Mouse (Mus musculus) embryonic facial prominence, embryonic 15.5 days (tissue): ENCODE measurements at regions not wholly inside any gene's neighbourhood (a gene's known extent, or its start where the extent isn't known, plus 50 kb on each side); places are given as distances from the start of the nearest gene placed in this dataset.

Experiments used
- ATAC-seq: fragments of 200-750 bp; cut with Nextera tagmentation; 2 replicates; pipeline ENCODE4 v1.8.0; 2017; ENCODE audit warnings: low read depth, moderate TSS enrichment; ENCODE audit not compliant: insufficient number of reproducible peaks, low FRiP score, low TSS enrichment
- H3K27ac ChIP-seq: fragments of 300-500 bp; sonication (generic); replicated peaks from 2 replicates; pipeline ENCODE4 v1.5.1; 2015; ENCODE audit warnings: mild to moderate bottlenecking, inconsistent platforms
- H3K27me3 ChIP-seq: fragments of 300-500 bp; sonication (generic); 2 replicates; pipeline ENCODE4 v1.6.1; 2015; ENCODE audit warnings: inconsistent platforms
- H3K36me3 ChIP-seq: fragments of 300-500 bp; sonication (generic); 2 replicates; pipeline ENCODE4 v1.6.1; 2015; ENCODE audit warnings: mild to moderate bottlenecking, inconsistent platforms
- H3K4me1 ChIP-seq: fragments of 300-500 bp; sonication (generic); 2 replicates; pipeline ENCODE4 v1.6.1; 2015; ENCODE audit warnings: inconsistent platforms
- H3K4me2 ChIP-seq: fragments of 300-500 bp; sonication (generic); replicated peaks from 2 replicates; pipeline ENCODE4 v1.6.1; 2015; ENCODE audit warnings: mild to moderate bottlenecking, inconsistent platforms
- H3K4me3 ChIP-seq: fragments of 300-500 bp; sonication (generic); replicated peaks from 2 replicates; pipeline ENCODE4 v1.5.1; 2015; ENCODE audit warnings: mild to moderate bottlenecking, inconsistent platforms
- H3K9ac ChIP-seq: fragments of 300-500 bp; sonication (generic); 2 replicates; pipeline ENCODE4 v1.6.1; 2015; ENCODE audit warnings: inconsistent platforms
- H3K9me3 ChIP-seq: fragments of 300-500 bp; sonication (generic); replicated peaks from 2 replicates; pipeline ENCODE4 v1.6.1; 2016; ENCODE audit warnings: inconsistent platforms
- WGBS: fragments of 180-500 bp; shearing (Covaris S2); methylation state at CpG from one replicate; pipeline ENCODE4 v1.1.7; 2015; 5-methylcytosine and 5-hydroxymethylcytosine counted together

DNA sequence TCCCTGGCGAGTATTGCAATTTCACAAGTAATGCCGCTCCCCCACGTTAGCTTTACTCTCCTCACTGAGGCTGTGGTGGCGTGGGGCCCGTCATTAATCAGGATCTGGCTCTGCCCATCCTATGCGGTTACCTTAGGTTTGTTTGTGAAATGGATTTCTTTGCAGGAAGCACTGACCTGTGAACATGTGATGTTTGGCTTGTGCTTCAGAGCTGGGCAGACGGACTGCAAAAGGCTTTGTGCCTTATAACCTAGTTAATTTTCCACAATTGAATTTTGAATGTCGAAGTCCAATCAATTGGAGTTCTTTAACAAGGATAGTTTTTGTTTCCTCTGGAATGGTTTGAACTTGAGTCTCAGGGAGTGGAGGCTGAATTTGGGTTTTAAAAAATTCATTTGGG is 94.1 kb upstream of the Gjb5 start:
- no peak overlapping the region for H3K27ac ChIP-seq
- H3K9ac ChIP-seq: no peak overlapping the region
- WGBS: 54% methylated on average over 8 of the region's 8 CpGs
- H3K9me3 ChIP-seq: no peaks in the 10 kb centered on the region
- H3K4me2 ChIP-seq: no peak overlapping the region
- H3K36me3 ChIP-seq: no peaks in the 10 kb centered on the region
- no peaks in the 10 kb centered on the region for H3K27me3 ChIP-seq
- no peaks in the 10 kb centered on the region for H3K4me1 ChIP-seq
- ATAC-seq: no peak
- H3K4me3 ChIP-seq: no peak overlapping the region

DNA sequence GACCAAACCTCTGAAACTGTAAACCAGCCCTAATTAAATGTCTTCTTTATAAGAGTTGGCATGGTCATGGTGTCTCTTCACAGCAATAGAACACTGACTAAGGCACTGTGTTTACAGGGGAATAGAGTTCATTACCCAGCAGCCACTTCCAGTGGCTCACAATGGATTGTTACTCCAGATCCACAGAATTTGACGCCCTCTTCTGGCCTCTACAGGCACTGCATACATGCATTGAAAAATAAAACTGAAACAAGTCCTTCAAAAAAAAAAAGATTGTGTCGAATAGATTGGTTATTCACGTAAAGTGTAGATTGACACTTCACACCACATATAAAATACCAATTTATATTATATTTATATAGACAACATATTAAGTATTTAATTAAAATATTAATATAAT is 87.3 kb upstream of the Gjb5 start:
- Histone ChIP-seq H3K9me3 (no peaks in the 10 kb centered on the region), H3K4me1 (no peaks in the 10 kb centered on the region), H3K9ac (no peak overlapping the region), H3K4me3 (no peak overlapping the region), H3K27me3 (no peaks in the 10 kb centered on the region), H3K36me3 (no peaks in the 10 kb centered on the region), H3K27ac (no peak overlapping the region), H3K4me2 (no peak overlapping the region)
- 66% methylated on average over 3 of the region's 3 CpGs for WGBS
- no peak for ATAC-seq

DNA sequence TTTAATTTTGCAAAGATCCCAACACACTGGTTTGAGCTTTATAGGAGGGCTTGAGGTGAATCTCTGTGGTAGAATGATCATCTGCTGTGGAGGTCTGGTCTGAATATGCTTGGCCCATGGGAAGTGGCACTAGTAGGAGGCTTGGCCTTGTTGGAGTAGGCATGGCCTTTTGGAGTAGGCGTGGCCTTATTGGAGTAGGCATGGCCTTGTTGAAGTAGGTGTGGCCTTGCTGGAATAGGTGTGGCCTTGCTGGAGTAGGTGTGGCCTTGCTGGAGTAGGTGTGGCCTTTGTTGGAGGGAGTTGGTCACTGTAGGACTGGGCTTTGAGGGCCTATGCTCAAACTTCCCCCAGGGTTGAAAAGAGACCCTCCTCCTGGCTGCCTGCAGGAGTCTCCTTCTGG is 86.1 kb upstream of the Gjb5 start:
- Histone ChIP-seq H3K9me3 (no peaks in the 10 kb centered on the region), H3K4me1 (no peaks in the 10 kb centered on the region), H3K4me2 (no peak overlapping the region), H3K27ac (no peak overlapping the region), H3K27me3 (no peaks in the 10 kb centered on the region), H3K9ac (no peak overlapping the region), H3K4me3 (no peak overlapping the region), H3K36me3 (no peaks in the 10 kb centered on the region)
- ATAC-seq: no peak
- 91% methylated on average over 1 of the region's 1 CpGs for WGBS

DNA sequence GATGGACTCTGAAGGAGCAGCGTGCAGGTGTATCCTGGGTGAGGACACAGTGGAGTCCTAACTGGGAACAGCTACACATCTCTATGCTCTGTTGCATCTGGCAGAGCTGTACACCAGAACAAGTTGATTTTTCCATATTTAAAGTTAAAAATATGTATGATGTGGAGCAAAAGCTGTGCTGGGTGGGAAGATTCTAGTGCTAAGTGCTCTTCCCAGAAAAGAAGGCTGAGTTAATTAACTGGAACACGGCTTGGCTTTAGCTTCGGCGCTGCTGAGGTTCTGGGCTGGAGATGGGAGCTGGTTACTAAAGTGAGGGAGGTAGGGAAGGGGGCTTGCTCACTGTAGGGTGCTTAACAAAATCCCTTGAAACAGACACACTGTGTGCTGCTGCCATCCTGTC is 84.0 kb upstream of the Gjb5 start:
- no peaks in the 10 kb centered on the region for H3K27me3 ChIP-seq
- H3K9me3 ChIP-seq: no peaks in the 10 kb centered on the region
- H3K36me3 ChIP-seq: no peaks in the 10 kb centered on the region
- H3K27ac ChIP-seq: no peak overlapping the region
- no peak overlapping the region for H3K4me2 ChIP-seq
- no peak for ATAC-seq
- H3K4me1 ChIP-seq: no peaks in the 10 kb centered on the region
- no peak overlapping the region for H3K9ac ChIP-seq
- WGBS: 77% methylated on average over 4 of the region's 4 CpGs
- H3K4me3 ChIP-seq: no peak overlapping the region

DNA sequence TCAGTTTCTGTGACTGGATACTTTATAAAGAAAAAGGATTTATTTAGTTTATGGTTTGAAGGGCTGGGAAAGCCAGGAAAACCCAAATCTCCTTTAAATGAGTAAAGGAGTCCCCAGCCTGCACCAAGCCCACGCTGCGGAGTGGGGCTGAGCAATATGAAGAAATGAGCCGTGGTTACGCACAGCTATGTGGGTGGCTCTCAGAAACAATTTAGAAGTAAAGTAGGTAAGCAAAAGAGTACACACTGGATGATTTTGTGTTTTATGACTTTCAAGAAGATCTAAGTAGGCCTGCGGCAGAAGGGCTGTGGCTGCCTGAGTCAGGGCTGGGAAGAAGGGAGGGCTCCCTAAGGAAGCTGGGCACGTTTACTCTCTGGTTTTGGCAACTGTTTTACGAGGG is 82.6 kb upstream of the Gjb5 start:
- H3K36me3 ChIP-seq: no peaks in the 10 kb centered on the region
- no peak overlapping the region for H3K9ac ChIP-seq
- H3K9me3 ChIP-seq: no peaks in the 10 kb centered on the region
- ATAC-seq: no peak
- no peaks in the 10 kb centered on the region for H3K4me1 ChIP-seq
- no peaks in the 10 kb centered on the region for H3K27me3 ChIP-seq
- no peak overlapping the region for H3K4me2 ChIP-seq
- WGBS: 59% methylated on average over 7 of the region's 7 CpGs
- no peak overlapping the region for H3K27ac ChIP-seq
- no peak overlapping the region for H3K4me3 ChIP-seq

DNA sequence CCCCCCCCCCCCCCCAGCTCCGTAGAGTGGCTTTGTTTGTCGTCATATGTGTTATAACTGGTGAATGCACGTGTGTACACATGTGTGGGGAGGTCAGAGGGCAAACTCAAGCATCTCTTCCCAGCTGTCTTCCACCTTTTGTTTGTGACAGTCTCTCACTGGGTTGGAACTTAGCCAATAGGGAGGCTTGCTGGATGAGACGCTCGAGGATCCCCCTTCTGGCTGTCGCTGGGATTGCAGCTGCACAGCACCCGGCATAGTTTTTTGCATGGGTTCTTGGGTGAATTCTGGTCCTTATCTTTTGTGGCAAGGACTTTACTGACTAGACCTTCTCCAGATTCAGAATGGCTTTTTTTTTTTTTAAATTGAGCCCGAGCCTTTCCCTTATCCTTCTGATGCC is 77.1 kb upstream of the Gjb5 start:
- H3K27ac ChIP-seq: no peak overlapping the region
- WGBS: 24% methylated on average over 8 of the region's 8 CpGs
- H3K9ac ChIP-seq: no peak overlapping the region
- peaks cover 4% of the 10 kb centered on the region; the same call in 1 of the 2 replicates for H3K27me3 ChIP-seq
- no peak overlapping the region for H3K4me3 ChIP-seq
- no peaks in the 10 kb centered on the region for H3K9me3 ChIP-seq
- peaks cover 4% of the 10 kb centered on the region; the same call in 1 of the 2 replicates for H3K4me1 ChIP-seq
- H3K4me2 ChIP-seq: no peak overlapping the region
- no peak for ATAC-seq
- H3K36me3 ChIP-seq: no peaks in the 10 kb centered on the region

DNA sequence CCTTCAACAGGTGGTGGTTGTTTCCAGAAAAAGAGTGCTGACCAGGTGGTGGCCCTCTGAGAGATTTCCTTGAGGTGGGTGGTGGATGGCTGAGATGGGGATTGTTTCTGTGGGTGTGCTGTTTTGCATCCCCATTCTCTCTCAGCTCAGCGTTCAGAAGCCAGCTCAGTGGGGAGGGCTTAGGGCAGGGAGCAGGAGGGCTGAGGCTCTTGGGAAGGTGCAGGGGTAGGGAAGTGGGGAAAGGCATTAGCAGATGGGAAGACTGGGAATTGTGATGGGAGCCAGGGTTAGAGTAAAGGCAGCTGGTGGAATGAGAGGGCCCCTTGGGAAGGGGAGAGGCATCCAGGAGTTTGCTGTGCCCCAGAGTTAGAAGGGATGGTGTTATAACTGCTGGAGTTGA is 72.3 kb upstream of the Gjb5 start:
- no peaks in the 10 kb centered on the region for H3K9me3 ChIP-seq
- no peak overlapping the region for H3K4me3 ChIP-seq
- ATAC-seq: no peak; the same call in 1 of the 2 replicates
- WGBS: 4% methylated on average over 1 of the region's 1 CpGs
- peaks cover 4% of the 10 kb centered on the region; the same call in 1 of the 2 replicates for H3K4me1 ChIP-seq
- no peak overlapping the region for H3K4me2 ChIP-seq
- H3K27ac ChIP-seq: no peak overlapping the region
- H3K27me3 ChIP-seq: peaks cover 4% of the 10 kb centered on the region; the same call in 1 of the 2 replicates
- H3K9ac ChIP-seq: no peak overlapping the region
- no peaks in the 10 kb centered on the region for H3K36me3 ChIP-seq

DNA sequence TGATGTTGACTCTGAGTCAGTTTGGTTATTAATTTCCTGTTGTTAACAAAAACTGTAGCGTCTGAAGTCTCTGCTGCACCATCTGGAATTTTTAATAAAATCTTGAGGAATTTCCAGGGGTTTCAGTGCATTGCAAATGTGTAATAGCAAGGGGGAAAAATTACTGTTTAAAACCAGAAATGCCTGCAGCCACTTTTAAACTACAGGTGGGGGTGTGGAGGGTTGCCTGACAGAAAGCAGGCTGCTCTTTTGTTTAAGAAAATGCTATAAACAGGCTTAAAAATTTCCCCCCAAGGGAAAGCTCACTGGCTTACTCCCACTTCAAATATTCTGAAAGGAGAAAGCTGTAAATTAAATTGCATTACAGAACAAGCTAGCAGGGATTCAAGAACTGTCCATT is 71.8 kb upstream of the Gjb5 start:
- H3K9me3 ChIP-seq: no peaks in the 10 kb centered on the region
- 28% methylated on average over 1 of the region's 1 CpGs for WGBS
- H3K27ac ChIP-seq: no peak overlapping the region
- H3K9ac ChIP-seq: no peak overlapping the region
- no peak for ATAC-seq
- H3K27me3 ChIP-seq: peaks cover 4% of the 10 kb centered on the region; the same call in 1 of the 2 replicates
- H3K4me2 ChIP-seq: no peak overlapping the region
- peaks cover 4% of the 10 kb centered on the region; the same call in 1 of the 2 replicates for H3K4me1 ChIP-seq
- no peaks in the 10 kb centered on the region for H3K36me3 ChIP-seq
- H3K4me3 ChIP-seq: no peak overlapping the region

DNA sequence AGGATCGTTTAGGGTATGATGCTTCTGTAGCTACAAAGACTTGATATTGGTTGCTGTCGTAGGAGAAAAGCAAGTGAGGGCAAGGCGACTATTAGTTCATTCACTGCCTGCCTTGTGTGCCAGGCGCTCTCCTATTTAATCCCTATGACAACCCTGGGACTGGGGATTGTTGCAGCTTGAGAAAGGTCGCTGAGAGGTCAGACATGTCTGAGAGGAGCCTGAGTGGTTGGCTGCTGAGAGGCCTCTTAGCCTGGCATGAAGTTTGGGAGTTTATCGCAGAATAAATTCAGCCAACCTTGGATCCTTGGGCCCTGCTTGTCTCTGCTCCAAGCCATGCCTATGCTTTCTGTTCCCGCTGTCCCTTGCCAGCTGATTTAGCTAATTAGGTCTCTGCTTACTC is 65.9 kb upstream of the Gjb5 start:
- no peaks in the 10 kb centered on the region for H3K36me3 ChIP-seq
- H3K4me2 ChIP-seq: no peak overlapping the region
- no peaks in the 10 kb centered on the region for H3K27me3 ChIP-seq
- H3K4me3 ChIP-seq: no peak overlapping the region
- H3K9ac ChIP-seq: no peak overlapping the region
- no peak for ATAC-seq
- no peak overlapping the region for H3K27ac ChIP-seq
- WGBS: 70% methylated on average over 7 of the region's 7 CpGs
- no peaks in the 10 kb centered on the region for H3K9me3 ChIP-seq
- H3K4me1 ChIP-seq: peaks cover 8% of the 10 kb centered on the region; the same call in 1 of the 2 replicates

DNA sequence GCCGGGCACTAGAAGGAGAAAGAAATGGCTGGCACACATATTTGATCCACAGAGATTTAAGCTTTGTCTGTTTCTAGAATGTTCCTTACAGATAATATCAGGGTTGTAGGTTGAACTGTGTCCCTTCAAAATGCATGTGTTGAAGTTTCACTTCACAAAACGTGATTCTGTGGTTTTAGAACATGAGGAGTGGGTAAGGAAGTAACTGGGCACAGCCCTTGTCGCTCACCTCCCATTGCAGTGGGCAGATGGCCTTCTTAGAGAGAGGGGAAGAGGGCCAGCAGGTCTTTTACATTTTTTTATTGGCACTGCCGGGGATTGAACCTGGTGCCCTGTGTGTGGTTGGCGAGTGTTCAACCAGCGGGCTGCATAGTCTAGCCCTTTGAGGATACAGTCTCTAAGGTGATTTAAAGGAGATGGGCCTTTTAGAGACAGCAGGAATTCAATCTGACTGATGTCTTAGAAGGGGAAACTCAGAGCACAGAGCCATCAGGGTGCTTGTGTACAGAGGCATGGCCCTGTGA is 64.0 kb upstream of the Gjb5 start:
- H3K9ac ChIP-seq: no peak overlapping the region
- no peaks in the 10 kb centered on the region for H3K9me3 ChIP-seq
- 85% methylated on average over 6 of the region's 6 CpGs for WGBS
- H3K4me1 ChIP-seq: peaks cover 19% of the 10 kb centered on the region
- no peaks in the 10 kb centered on the region for H3K27me3 ChIP-seq
- no peak overlapping the region for H3K27ac ChIP-seq
- no peak for ATAC-seq
- H3K4me2 ChIP-seq: no peak overlapping the region
- H3K36me3 ChIP-seq: no peaks in the 10 kb centered on the region
- H3K4me3 ChIP-seq: no peak overlapping the region

DNA sequence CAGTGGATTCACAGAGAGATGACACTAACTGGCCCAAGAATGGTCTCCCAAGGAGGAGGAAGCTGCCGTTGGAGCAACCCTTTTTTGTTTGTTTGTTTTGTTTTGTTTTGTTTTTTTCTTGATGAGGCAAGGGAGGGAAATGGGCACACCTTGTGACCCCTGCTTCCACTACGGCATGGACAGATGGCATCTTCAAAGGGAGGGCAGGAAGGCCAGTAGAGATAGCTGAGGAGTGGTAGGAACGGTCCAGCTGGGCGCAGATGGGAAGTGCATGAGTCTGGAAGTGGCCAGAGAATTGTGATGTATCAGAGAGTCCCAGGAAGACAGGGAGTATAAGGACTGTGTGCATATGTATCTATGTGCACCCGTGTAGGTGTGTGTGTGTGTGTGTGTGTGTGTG is 63.1 kb upstream of the Gjb5 start:
- Histone ChIP-seq H3K27me3 (no peaks in the 10 kb centered on the region), H3K4me3 (no peak overlapping the region), H3K9ac (no peak overlapping the region), H3K4me1 (peaks cover 24% of the 10 kb centered on the region), H3K36me3 (no peaks in the 10 kb centered on the region), H3K4me2 (no peak overlapping the region), H3K9me3 (no peaks in the 10 kb centered on the region), H3K27ac (no peak overlapping the region)
- no peak for ATAC-seq
- WGBS: 78% methylated on average over 5 of the region's 5 CpGs

DNA sequence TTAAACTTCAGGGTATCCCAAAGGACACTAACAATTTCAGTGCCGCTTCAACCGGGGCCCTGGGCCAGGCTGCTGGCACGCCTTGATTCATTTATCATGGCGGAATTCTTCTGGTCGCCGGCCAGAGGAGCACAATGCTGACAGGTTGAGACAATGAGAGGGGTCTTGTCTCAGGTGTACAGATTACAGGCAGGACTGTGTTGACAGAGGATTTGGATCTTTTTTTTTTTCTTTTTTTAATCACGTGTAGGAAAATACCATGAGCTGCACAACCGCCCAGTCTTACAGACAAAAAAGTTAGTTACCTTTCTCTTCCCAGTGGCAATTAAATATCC is 61.8 kb upstream of the Gjb5 start:
- Histone ChIP-seq H3K27ac (no peak overlapping the region), H3K4me3 (no peak overlapping the region), H3K4me1 (peaks cover 24% of the 10 kb centered on the region), H3K36me3 (no peaks in the 10 kb centered on the region), H3K4me2 (no peak overlapping the region), H3K9ac (no peak overlapping the region), H3K27me3 (no peaks in the 10 kb centered on the region), H3K9me3 (no peaks in the 10 kb centered on the region)
- no peak for ATAC-seq
- WGBS: 38% methylated on average over 8 of the region's 8 CpGs
